Mouse (Mus musculus) megakaryocyte, embryonic 14.5 days (primary cell): ENCODE data around the gene Aip.

Experiments used
- FLI1 ChIP-seq: IDR thresholded peaks from 2 replicates; pipeline ENCODE4 v1.6.1; 2012; ENCODE audit warnings: low read length, inconsistent platforms, mixed read lengths
- GATA1 ChIP-seq: IDR thresholded peaks from 3 replicates; pipeline ENCODE4 v1.6.1; 2012; ENCODE audit warnings: mixed read lengths, low read length, inconsistent platforms, borderline replicate concordance

GRCm38 (mm10) chr19:4144550-4145498, 19.2 kb upstream of the Aip start:
- TF ChIP-seq GATA1 (no peak), FLI1 (no peak)
